Mouse (Mus musculus): Measurements from ENCODE around the gene Pmpca. TPM values are rescaled to one million over a fixed set of nuclear protein-coding genes. Genes with fewer than 3 reads are reported as not detected.
A peak's percentile ranks its signal among the peaks of the same experiment; 100 is the strongest.
"Not testable (repeated sequence)": the region's sequence is repeated elsewhere in the genome, so short reads cannot be mapped to it uniquely, and the experiment has no call there.

Gene Pmpca
- polyA plus RNA-seq, 1 experiment from 2014 or later: 55.4 TPM

- Histone ChIP-seq H3K4me3 (ENCODE audit: low read depth, low read length) (no peak overlapping the region), H3K4me1 (replicated peaks; ENCODE audit: control insufficient read depth, insufficient read depth) (no peaks in the 10 kb centered on the region), H3K9me3 (ENCODE audit: control insufficient read depth, low read length) (no peaks in the 10 kb centered on the region), H3K27me3 (ENCODE audit: control insufficient read depth, insufficient read depth, low read length) (no peaks in the 10 kb centered on the region), H3K4me2 (replicated peaks; ENCODE audit: low read depth) (no peak overlapping the region), H3K9ac (ENCODE audit: low read length) (no peak overlapping the region), H3K27ac (replicated peaks) (no peak overlapping the region), H3K36me3 (ENCODE audit: control insufficient read depth, insufficient read depth, low read length) (peaks cover 22% of the 10 kb centered on the region)
- TF ChIP-seq EP300 (optimal IDR thresholded peaks at IDR 0.05) (no peak), CTCF (IDR thresholded peaks at IDR 0.05; ENCODE audit: low read depth) (no peak)
- ATAC-seq (ENCODE audit: low FRiP score, low TSS enrichment) (no peak), DNase-seq (ENCODE audit: low spot score) (no peak)
- WGBS: 65% methylated on average over 5 of the region's 5 CpGs
Measured at GRCm38 (mm10) chr2:26363481-26363880, 25.7 kb upstream of the Pmpca start.

DNA sequence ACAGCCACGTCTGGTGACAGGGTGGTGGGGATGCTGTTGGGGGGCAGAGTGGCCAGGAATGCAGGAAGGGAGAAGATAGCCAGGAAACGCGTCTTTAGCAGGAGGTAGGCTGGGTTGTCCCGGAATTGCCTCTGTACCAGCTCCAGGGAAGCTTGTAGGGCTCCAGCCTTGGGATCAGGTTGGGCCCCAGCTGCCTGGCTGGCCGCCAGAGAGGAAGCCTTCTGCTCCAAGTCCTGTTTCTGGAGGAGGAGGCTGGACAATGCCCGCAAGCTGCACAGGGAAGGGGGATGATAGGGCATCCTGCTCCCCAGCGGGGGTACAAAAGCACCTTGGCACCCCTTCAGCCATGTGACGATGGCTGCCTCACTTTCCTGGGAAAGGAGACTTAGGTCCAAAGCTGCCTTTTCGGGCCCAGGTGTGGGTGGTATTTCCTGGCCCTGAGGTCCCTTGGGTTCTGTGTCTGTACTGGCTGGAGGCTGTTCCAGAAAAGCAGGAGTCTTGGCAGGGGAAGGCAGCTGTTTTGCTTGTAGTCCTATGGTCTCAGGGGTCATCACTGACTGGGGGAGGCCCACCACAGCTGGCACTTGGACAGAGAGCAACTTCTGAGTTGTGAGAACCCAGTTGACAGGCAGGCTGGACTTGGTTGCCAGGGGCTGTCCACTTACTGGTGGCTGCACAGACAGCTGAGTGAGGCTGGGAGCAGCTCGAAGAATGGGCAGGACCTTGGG lies 24.2 kb upstream of the Pmpca start:
- ATAC-seq (ENCODE audit: low FRiP score, low TSS enrichment): no peak

GRCm38 (mm10) chr2:26367911-26368310 lies 21.2 kb upstream of the Pmpca start:
- Histone ChIP-seq H3K9ac (ENCODE audit: low read length) (no peak overlapping the region), H3K9me3 (ENCODE audit: control insufficient read depth, low read length) (no peaks in the 10 kb centered on the region), H3K27me3 (ENCODE audit: control insufficient read depth, insufficient read depth, low read length) (no peaks in the 10 kb centered on the region), H3K4me1 (replicated peaks; ENCODE audit: control insufficient read depth, insufficient read depth) (no peaks in the 10 kb centered on the region), H3K36me3 (ENCODE audit: control insufficient read depth, insufficient read depth, low read length) (peaks cover 40% of the 10 kb centered on the region), H3K4me3 (ENCODE audit: low read depth, low read length) (no peak overlapping the region), H3K4me2 (replicated peaks; ENCODE audit: low read depth) (no peak overlapping the region), H3K27ac (replicated peaks) (no peak overlapping the region)
- TF ChIP-seq EP300 (optimal IDR thresholded peaks at IDR 0.05): no peak
- no peak for TF ChIP-seq CTCF (IDR thresholded peaks at IDR 0.05; ENCODE audit: low read depth)
- DNase-seq (ENCODE audit: low spot score) (no peak), ATAC-seq (ENCODE audit: low FRiP score, low TSS enrichment) (no peak)
- 90% methylated on average over 6 of the region's 6 CpGs for WGBS

More for the DNA sequence above, 24.2 kb upstream of the Pmpca start:
- H3K27ac ChIP-seq (replicated peaks): no peak overlapping the region; the same call in 1 of the 2 replicates
- DNase-seq (ENCODE audit: low spot score): peak; percentile 45
- H3K4me1 ChIP-seq (replicated peaks; ENCODE audit: control insufficient read depth, insufficient read depth): no peaks in the 10 kb centered on the region
- 58% methylated on average over 10 of the region's 10 CpGs for WGBS
- H3K4me2 ChIP-seq (replicated peaks; ENCODE audit: low read depth): no peak overlapping the region
- no peak overlapping the region for H3K4me3 ChIP-seq (ENCODE audit: low read depth, low read length)
- 0 out of 2 replicates have a peak overlapping the region, but pooled peaks have one; percentile 13 for H3K9ac ChIP-seq (ENCODE audit: low read length)
- TF ChIP-seq EP300 (optimal IDR thresholded peaks at IDR 0.05): no peak
- no peak for TF ChIP-seq CTCF (IDR thresholded peaks at IDR 0.05; ENCODE audit: low read depth)
- H3K36me3 ChIP-seq (ENCODE audit: control insufficient read depth, insufficient read depth, low read length): peaks cover 28% of the 10 kb centered on the region
- no peaks in the 10 kb centered on the region for H3K27me3 ChIP-seq (ENCODE audit: control insufficient read depth, insufficient read depth, low read length)
- no peaks in the 10 kb centered on the region for H3K9me3 ChIP-seq (ENCODE audit: control insufficient read depth, low read length)

DNA sequence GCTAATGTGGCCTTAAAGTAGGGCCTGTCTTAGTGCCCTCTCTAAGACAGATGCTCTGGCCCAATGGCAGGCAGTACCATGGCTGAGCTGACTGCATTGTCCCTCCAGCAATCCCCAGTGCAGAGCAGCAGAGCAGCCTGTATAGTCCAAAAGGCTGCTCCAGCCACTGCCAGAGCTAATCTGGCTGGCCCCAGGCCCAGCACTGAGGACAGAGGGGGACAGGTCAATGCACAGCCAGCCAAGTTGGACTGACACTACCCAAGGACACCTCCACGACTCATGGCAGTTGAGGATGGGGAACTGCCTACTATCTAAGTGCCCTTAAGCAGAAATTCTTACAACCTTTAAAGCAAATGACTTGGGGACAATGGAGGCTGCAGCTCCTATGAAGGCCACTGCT lies 20.6 kb upstream of the Pmpca start:
- H3K9me3 ChIP-seq (ENCODE audit: control insufficient read depth, low read length): no peaks in the 10 kb centered on the region
- ATAC-seq (ENCODE audit: low FRiP score, low TSS enrichment) (no peak), DNase-seq (ENCODE audit: low spot score) (no peak)
- no peak overlapping the region for H3K9ac ChIP-seq (ENCODE audit: low read length)
- H3K27ac ChIP-seq (replicated peaks): no peak overlapping the region
- no peak overlapping the region for H3K4me3 ChIP-seq (ENCODE audit: low read depth, low read length)
- H3K4me1 ChIP-seq (replicated peaks; ENCODE audit: control insufficient read depth, insufficient read depth): no peaks in the 10 kb centered on the region
- peaks cover 39% of the 10 kb centered on the region for H3K36me3 ChIP-seq (ENCODE audit: control insufficient read depth, insufficient read depth, low read length)
- no peaks in the 10 kb centered on the region for H3K27me3 ChIP-seq (ENCODE audit: control insufficient read depth, insufficient read depth, low read length)
- WGBS: 84% methylated on average over 1 of the region's 1 CpGs
- no peak overlapping the region for H3K4me2 ChIP-seq (replicated peaks; ENCODE audit: low read depth)
- no peak for TF ChIP-seq EP300 (optimal IDR thresholded peaks at IDR 0.05)
- no peak for TF ChIP-seq CTCF (IDR thresholded peaks at IDR 0.05; ENCODE audit: low read depth)

GRCm38 (mm10) chr2:26372396-26372795 lies 16.7 kb upstream of the Pmpca start:
- Histone ChIP-seq H3K36me3 (ENCODE audit: control insufficient read depth, insufficient read depth, low read length) (peaks cover 44% of the 10 kb centered on the region), H3K27ac (replicated peaks) (no peak overlapping the region), H3K4me3 (ENCODE audit: low read depth, low read length) (no peak overlapping the region), H3K9me3 (ENCODE audit: control insufficient read depth, low read length) (no peaks in the 10 kb centered on the region), H3K9ac (ENCODE audit: low read length) (no peak overlapping the region), H3K4me2 (replicated peaks; ENCODE audit: low read depth) (no peak overlapping the region), H3K27me3 (ENCODE audit: control insufficient read depth, insufficient read depth, low read length) (no peaks in the 10 kb centered on the region), H3K4me1 (replicated peaks; ENCODE audit: control insufficient read depth, insufficient read depth) (no peaks in the 10 kb centered on the region)
- no peak for TF ChIP-seq CTCF (IDR thresholded peaks at IDR 0.05; ENCODE audit: low read depth)
- TF ChIP-seq EP300 (optimal IDR thresholded peaks at IDR 0.05): no peak
- 98% methylated on average over 8 of the region's 8 CpGs for WGBS
- DNase-seq (ENCODE audit: low spot score) (no peak), ATAC-seq (ENCODE audit: low FRiP score, low TSS enrichment) (no peak)

- H3K4me1 ChIP-seq (replicated peaks; ENCODE audit: control insufficient read depth, insufficient read depth): no peaks in the 10 kb centered on the region
- DNase-seq (ENCODE audit: low spot score): peak; percentile 92
- TF ChIP-seq CTCF (IDR thresholded peaks at IDR 0.05; ENCODE audit: low read depth) (no peak), EP300 (optimal IDR thresholded peaks at IDR 0.05) (no peak)
- peak within 1 kb of the TSS; percentile 90 for H3K4me2 ChIP-seq (replicated peaks; ENCODE audit: low read depth)
- H3K36me3 ChIP-seq (ENCODE audit: control insufficient read depth, insufficient read depth, low read length): peaks cover 29% of the 10 kb centered on the region
- no peaks in the 10 kb centered on the region for H3K9me3 ChIP-seq (ENCODE audit: control insufficient read depth, low read length)
- peak; percentile 92 for ATAC-seq (ENCODE audit: low FRiP score, low TSS enrichment)
- H3K4me3 ChIP-seq (ENCODE audit: low read depth, low read length): peak within 1 kb of the TSS; percentile 67
- no peaks in the 10 kb centered on the region for H3K27me3 ChIP-seq (ENCODE audit: control insufficient read depth, insufficient read depth, low read length)
- peak within 1 kb of the TSS; percentile 73 for H3K27ac ChIP-seq (replicated peaks)
- WGBS: under 1% methylated on average over 38 of the region's 38 CpGs
- peak within 1 kb of the TSS; percentile 77 for H3K9ac ChIP-seq (ENCODE audit: low read length)
Measured at GRCm38 (mm10) chr2:26380131-26380771, 8.9 kb upstream of the Pmpca start, which contains the start of gene Snapc4. Gene Snapc4 (minus strand): TSS chr2:26380653.

DNA sequence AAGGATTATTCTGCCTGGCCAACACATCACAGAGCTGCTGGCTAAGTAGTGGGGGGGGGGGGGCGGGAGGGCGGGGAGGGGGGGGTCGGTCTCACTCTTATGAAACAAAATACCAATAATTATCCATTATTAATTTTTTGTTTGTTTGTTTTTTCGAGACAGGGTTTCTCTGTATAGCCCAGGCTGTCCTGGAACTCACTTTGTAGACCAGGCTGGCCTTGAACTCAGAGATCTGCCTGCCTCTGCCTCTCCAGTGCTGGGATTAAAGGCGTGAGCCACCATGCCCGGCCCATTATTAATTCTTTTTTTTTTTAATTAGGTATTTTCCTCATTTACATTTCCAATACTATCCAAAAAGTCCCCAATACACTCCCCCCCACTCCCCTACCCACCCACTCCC lies 8.3 kb upstream of the Pmpca start:
- H3K4me2 ChIP-seq (replicated peaks; ENCODE audit: low read depth): peak overlapping the region; percentile 90
- H3K36me3 ChIP-seq (ENCODE audit: control insufficient read depth, insufficient read depth, low read length): peaks cover 31% of the 10 kb centered on the region
- 28% methylated on average over 6 of the region's 6 CpGs for WGBS
- not testable (repeated sequence) for H3K9me3 ChIP-seq (ENCODE audit: control insufficient read depth, low read length); H3K27ac ChIP-seq (replicated peaks); DNase-seq (ENCODE audit: low spot score); H3K27me3 ChIP-seq (ENCODE audit: control insufficient read depth, insufficient read depth, low read length); H3K4me1 ChIP-seq (replicated peaks; ENCODE audit: control insufficient read depth, insufficient read depth); ATAC-seq (ENCODE audit: low FRiP score, low TSS enrichment)
- peak overlapping the region; percentile 67 for H3K4me3 ChIP-seq (ENCODE audit: low read depth, low read length)
- peak overlapping the region; percentile 77 for H3K9ac ChIP-seq (ENCODE audit: low read length)

Data from stomach, postnatal 0 days (tissue).